Mouse (Mus musculus) forebrain, postnatal 0 days (tissue): Measurements from ENCODE around the gene Leng1. TPM values are rescaled to one million over a fixed set of nuclear protein-coding genes. Genes with fewer than 3 reads are reported as not detected.

ENCODE experiments used
- ATAC-seq: fragments of 200-750 bp; cut with Nextera tagmentation; 2 replicates; pipeline ENCODE4 v1.8.0; 2017; ENCODE audit warnings: mild to moderate bottlenecking, moderate library complexity
- DNase-seq: peaks from one replicate; pipeline ENCODE4 v3.0.0-alpha.2; 2015
- H3K27ac ChIP-seq: fragments of 300-500 bp; sonication (generic); 2 replicates; pipeline ENCODE4 v1.5.1; 2014; ENCODE audit warnings: low read depth, mild to moderate bottlenecking, antibody characterized with exemption, low read length, moderate library complexity, mixed read lengths
- H3K27me3 ChIP-seq: fragments of 300-500 bp; sonication (generic); 2 replicates; pipeline ENCODE4 v1.6.1; 2014; ENCODE audit warnings: mild to moderate bottlenecking, low read length, mixed read lengths; ENCODE audit not compliant: insufficient read depth
- H3K36me3 ChIP-seq: fragments of 300-500 bp; sonication (generic); 2 replicates; pipeline ENCODE4 v1.6.1; 2014; ENCODE audit warnings: mild to moderate bottlenecking, moderate library complexity; ENCODE audit not compliant: insufficient read depth
- H3K4me1 ChIP-seq: fragments of 300-500 bp; sonication (generic); 2 replicates; pipeline ENCODE4 v1.6.1; 2014; ENCODE audit warnings: antibody characterized with exemption; ENCODE audit not compliant: insufficient read depth
- H3K4me2 ChIP-seq: fragments of 300-500 bp; sonication (generic); 2 replicates; pipeline ENCODE4 v1.6.1; 2014; ENCODE audit warnings: low read depth, mild to moderate bottlenecking, moderate library complexity
- H3K4me3 ChIP-seq: fragments of 300-500 bp; sonication (generic); 2 replicates; pipeline ENCODE4 v1.5.1; 2014; ENCODE audit warnings: low read depth, low read length, mixed read lengths
- H3K9ac ChIP-seq: fragments of 300-500 bp; sonication (generic); 2 replicates; pipeline ENCODE4 v1.6.1; 2014; ENCODE audit warnings: mild to moderate bottlenecking
- H3K9me3 ChIP-seq: fragments of 300-500 bp; sonication (generic); 2 replicates; pipeline ENCODE4 v1.6.1; 2016; ENCODE audit warnings: low read length
- CTCF ChIP-seq: sonication (generic); IDR thresholded peaks from 2 replicates; pipeline ENCODE4 v1.5.1; 2016; ENCODE audit warnings: antibody characterized with exemption, control low read depth, low read depth
- WGBS: fragments of 180-500 bp; shearing (Covaris S2); extraction: QIAGEN DNeasy Blood & Tissue Kit; methylation state at CpG from one replicate; pipeline ENCODE4 v1.1.7; 2014; 5-methylcytosine and 5-hydroxymethylcytosine counted together
- polyA plus RNA-seq: library from polyadenylated mRNA; unstranded; fragments of >200 nt; fragmentation: Nextera tagmentation; extraction: Ambion mirVana; gene quantifications from 2 replicates; pipeline ENCODE4 v1.2.1, GENCODE M21; 2015
- total RNA-seq: library from RNA; depleted of rRNA; stranded (reverse); fragments of >200 nt; gene quantifications from 2 replicates; pipeline ENCODE4 v1.2.3, GENCODE M21; 2014

The Leng1 gene
- total and polyA plus RNA-seq, 2 experiments from 2014 or later, result 6.6 to 10.4 TPM

- Histone ChIP-seq H3K4me3 (no peak overlapping the region), H3K27ac (no peak overlapping the region), H3K4me1 (no peaks in the 10 kb centered on the region), H3K36me3 (peaks cover 5% of the 10 kb centered on the region; the same call in 1 of the 2 replicates), H3K27me3 (no peaks in the 10 kb centered on the region), H3K9me3 (no peaks in the 10 kb centered on the region), H3K4me2 (no peak overlapping the region), H3K9ac (no peak overlapping the region)
- WGBS, result 72% methylated on average over 10 of the region's 10 CpGs
- DNase-seq (peak; percentile 82), ATAC-seq (peak; percentile 93)
- TF ChIP-seq CTCF, result peak; percentile 91
Observed at GRCm38 (mm10) chr7:3674507-3675227, 9.0 kb upstream of the Leng1 start.

GRCm38 (mm10) chr7:3666921-3667391 lies 1.3 kb upstream of the Leng1 start:
- no peak overlapping the region for H3K27ac ChIP-seq
- WGBS, result 24% methylated on average over 14 of the region's 14 CpGs
- H3K9ac ChIP-seq, result no peak overlapping the region
- H3K27me3 ChIP-seq, result no peaks in the 10 kb centered on the region
- H3K4me3 ChIP-seq, result no peak overlapping the region
- H3K4me2 ChIP-seq, result no peak overlapping the region
- peaks cover 8% of the 10 kb centered on the region; the same call in 1 of the 2 replicates for H3K4me1 ChIP-seq
- H3K36me3 ChIP-seq, result peaks cover 12% of the 10 kb centered on the region; the same call in 1 of the 2 replicates
- peak; percentile 22; the same call in 1 of the 2 replicates for TF ChIP-seq CTCF
- ATAC-seq (no peak), DNase-seq (no peak)
- H3K9me3 ChIP-seq, result no peaks in the 10 kb centered on the region

- Histone ChIP-seq H3K4me3 (peak overlapping the region; percentile 61), H3K36me3 (peaks cover 32% of the 10 kb centered on the region), H3K4me2 (peak overlapping the region; percentile 83), H3K9ac (peak overlapping the region; percentile 56), H3K4me1 (peaks cover 8% of the 10 kb centered on the region; the same call in 1 of the 2 replicates), H3K9me3 (no peaks in the 10 kb centered on the region), H3K27ac (peak overlapping the region; percentile 70), H3K27me3 (no peaks in the 10 kb centered on the region)
- ATAC-seq, result peak; percentile 8
- DNase-seq, result no peak
- TF ChIP-seq CTCF, result no peak
- WGBS, result 21% methylated on average over 15 of the region's 15 CpGs
Observed at GRCm38 (mm10) chr7:3664524-3665214, 971 bp downstream of the Leng1 start.

GRCm38 (mm10) chr7:3658578-3658977 lies 7.1 kb downstream of the Leng1 start:
- Histone ChIP-seq H3K36me3 (peaks cover 93% of the 10 kb centered on the region), H3K4me3 (no peak overlapping the region), H3K9ac (no peak overlapping the region), H3K4me2 (no peak overlapping the region), H3K27me3 (no peaks in the 10 kb centered on the region), H3K4me1 (no peaks in the 10 kb centered on the region), H3K9me3 (no peaks in the 10 kb centered on the region), H3K27ac (no peak overlapping the region)
- WGBS, result 94% methylated on average over 14 of the region's 14 CpGs
- TF ChIP-seq CTCF, result no peak
- no peak for DNase-seq
- ATAC-seq, result no peak

GRCm38 (mm10) chr7:3656966-3657365 lies 8.7 kb downstream of the Leng1 start:
- Histone ChIP-seq H3K27ac (no peak overlapping the region), H3K4me2 (no peak overlapping the region), H3K9ac (no peak overlapping the region), H3K9me3 (no peaks in the 10 kb centered on the region), H3K4me3 (no peak overlapping the region), H3K36me3 (peaks cover 97% of the 10 kb centered on the region), H3K27me3 (no peaks in the 10 kb centered on the region), H3K4me1 (no peaks in the 10 kb centered on the region)
- WGBS, result 87% methylated on average over 4 of the region's 4 CpGs
- DNase-seq, result no peak
- no peak for TF ChIP-seq CTCF
- no peak for ATAC-seq

GRCm38 (mm10) chr7:3646641-3647040 lies 19.0 kb downstream of the Leng1 start:
- H3K27ac ChIP-seq, result no peak overlapping the region
- WGBS, result 71% methylated on average over 4 of the region's 4 CpGs
- peak overlapping the region; percentile 92 for H3K4me3 ChIP-seq
- peaks cover 21% of the 10 kb centered on the region for H3K4me1 ChIP-seq
- peak overlapping the region; percentile 74 for H3K4me2 ChIP-seq
- H3K9ac ChIP-seq, result peak overlapping the region; percentile 94
- DNase-seq (no peak), ATAC-seq (no peak)
- peaks cover 11% of the 10 kb centered on the region; the same call in 1 of the 2 replicates for H3K36me3 ChIP-seq
- H3K27me3 ChIP-seq, result no peaks in the 10 kb centered on the region
- no peak for TF ChIP-seq CTCF
- H3K9me3 ChIP-seq, result no peaks in the 10 kb centered on the region

GRCm38 (mm10) chr7:3646188-3646587 lies 19.5 kb downstream of the Leng1 start:
- H3K4me1 ChIP-seq, result peaks cover 21% of the 10 kb centered on the region
- H3K4me3 ChIP-seq, result peak overlapping the region; percentile 92
- no peaks in the 10 kb centered on the region for H3K9me3 ChIP-seq
- H3K36me3 ChIP-seq, result peaks cover 8% of the 10 kb centered on the region
- peak overlapping the region; percentile 94 for H3K9ac ChIP-seq
- no peak overlapping the region for H3K27ac ChIP-seq
- H3K27me3 ChIP-seq, result no peaks in the 10 kb centered on the region
- no peak for ATAC-seq
- TF ChIP-seq CTCF, result no peak
- peak; percentile 2 for DNase-seq
- WGBS, result 17% methylated on average over 9 of the region's 9 CpGs
- peak overlapping the region; percentile 74 for H3K4me2 ChIP-seq
